Mouse (Mus musculus) olfactory bulb, adult 2 months (tissue): Measurements from ENCODE around the gene Arl5c.

Source experiments
- CTCF ChIP-seq: fragments of 200-500 bp; IDR thresholded peaks from 2 replicates; pipeline ENCODE4 v1.5.1; 2012; ENCODE audit warnings: low read depth, mild to moderate bottlenecking, low read length, moderate library complexity; ENCODE audit not compliant: insufficient read depth
- POLR2A ChIP-seq: fragments of 200-500 bp; IDR thresholded peaks from 2 replicates; pipeline ENCODE4 v1.6.1; 2012; ENCODE audit warnings: mild to moderate bottlenecking, low read depth, low read length, moderate library complexity; ENCODE audit not compliant: insufficient read depth

- TF ChIP-seq CTCF (peak; percentile 85), POLR2A (no peak)
These were observed 1.4 kb downstream of the Arl5c start for GRCm38 (mm10) chr11:97994539-97995100.
